Mouse (Mus musculus): Measurements from ENCODE around the gene Dab2.

Gene Dab2

DNA sequence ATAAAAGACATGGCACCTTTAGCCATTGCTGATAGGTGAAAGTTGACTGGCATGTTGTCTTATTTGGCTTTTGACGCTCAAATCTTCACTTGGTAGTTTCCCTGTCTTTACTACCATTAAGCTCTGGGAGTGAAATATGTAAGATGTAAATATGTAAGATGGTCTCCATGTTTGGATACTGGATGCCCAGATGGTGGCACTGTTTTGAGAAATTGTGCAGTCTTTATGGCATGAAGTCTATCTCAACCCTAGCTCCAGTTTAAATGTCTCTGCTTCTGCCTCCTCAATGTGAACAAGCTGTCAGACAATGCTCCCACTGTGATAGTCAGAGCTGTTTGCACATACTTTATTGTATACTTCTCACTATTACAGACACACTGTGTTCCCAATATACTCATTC is 169.3 kb downstream of the Dab2 start:
- DNase-seq (ENCODE audit: low spot score in 2 of 2), result no peak

DNA sequence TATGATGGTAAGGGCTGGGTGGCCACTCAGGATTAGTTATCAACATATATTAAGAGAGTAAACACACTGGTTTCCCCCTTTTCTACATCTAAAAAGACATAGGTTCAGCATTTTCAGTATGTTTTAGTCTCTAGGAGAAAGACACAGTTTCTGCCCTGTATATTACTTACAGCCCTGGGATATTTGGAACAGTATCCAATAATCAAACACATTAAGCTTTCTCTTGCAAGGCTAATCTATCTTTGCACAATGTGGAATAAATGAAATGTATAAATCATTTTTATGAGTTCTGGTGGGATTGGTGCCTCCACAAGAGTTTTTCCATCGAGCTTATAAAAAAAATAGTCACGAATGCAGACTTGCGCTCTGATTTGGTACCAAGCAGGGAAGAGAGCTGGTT is 169.8 kb downstream of the Dab2 start:
- no peak for DNase-seq (ENCODE audit: low spot score in 2 of 2)

DNA sequence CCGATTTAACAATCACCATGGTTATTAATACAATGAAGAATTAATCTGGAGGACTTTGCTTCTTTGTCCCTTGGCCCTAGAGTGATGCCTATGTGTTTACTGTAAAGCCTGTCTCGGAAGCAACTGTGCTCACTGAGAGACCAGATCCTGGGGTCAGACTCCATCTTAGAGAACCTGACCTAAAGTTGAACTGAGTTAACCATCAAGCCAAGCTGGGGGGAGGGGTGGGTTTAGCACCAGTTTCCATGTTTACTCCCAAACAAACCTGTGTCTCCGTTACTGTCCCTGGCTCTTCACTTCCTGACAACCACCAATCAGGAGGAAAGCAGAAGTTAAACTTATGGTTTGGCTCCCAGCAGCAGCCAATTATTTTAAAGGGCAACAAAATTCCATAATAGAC is 184.0 kb downstream of the Dab2 start:
- DNase-seq (ENCODE audit: low spot score in 2 of 2), result no peak

All from urinary bladder, postnatal 4 days (tissue).